Mouse (Mus musculus): ENCODE results near the gene Gm49721.
"Not testable (repeated sequence)": the region's sequence is repeated elsewhere in the genome, so short reads cannot be mapped to it uniquely, and the experiment has no call there.

Gm49721 gene

GRCm38 (mm10) chr17:7084523-7084922 is 105.8 kb downstream of the Gm49721 start:
- not testable (repeated sequence) for DNase-seq

GRCm38 (mm10) chr17:7085469-7086168 is 106.9 kb downstream of the Gm49721 start:
- DNase-seq = not testable (repeated sequence)

- DNase-seq = not testable (repeated sequence)
Observed at GRCm38 (mm10) chr17:7086836-7087235, 108.1 kb downstream of the Gm49721 start.
